Mouse (Mus musculus): ENCODE data around the gene Fam222b. TPM values are rescaled to one million over a fixed set of nuclear protein-coding genes. Genes with fewer than 3 reads are reported as not detected.

Fam222b gene
- polyA plus RNA-seq, 1 experiment: 36.5 TPM

DNA sequence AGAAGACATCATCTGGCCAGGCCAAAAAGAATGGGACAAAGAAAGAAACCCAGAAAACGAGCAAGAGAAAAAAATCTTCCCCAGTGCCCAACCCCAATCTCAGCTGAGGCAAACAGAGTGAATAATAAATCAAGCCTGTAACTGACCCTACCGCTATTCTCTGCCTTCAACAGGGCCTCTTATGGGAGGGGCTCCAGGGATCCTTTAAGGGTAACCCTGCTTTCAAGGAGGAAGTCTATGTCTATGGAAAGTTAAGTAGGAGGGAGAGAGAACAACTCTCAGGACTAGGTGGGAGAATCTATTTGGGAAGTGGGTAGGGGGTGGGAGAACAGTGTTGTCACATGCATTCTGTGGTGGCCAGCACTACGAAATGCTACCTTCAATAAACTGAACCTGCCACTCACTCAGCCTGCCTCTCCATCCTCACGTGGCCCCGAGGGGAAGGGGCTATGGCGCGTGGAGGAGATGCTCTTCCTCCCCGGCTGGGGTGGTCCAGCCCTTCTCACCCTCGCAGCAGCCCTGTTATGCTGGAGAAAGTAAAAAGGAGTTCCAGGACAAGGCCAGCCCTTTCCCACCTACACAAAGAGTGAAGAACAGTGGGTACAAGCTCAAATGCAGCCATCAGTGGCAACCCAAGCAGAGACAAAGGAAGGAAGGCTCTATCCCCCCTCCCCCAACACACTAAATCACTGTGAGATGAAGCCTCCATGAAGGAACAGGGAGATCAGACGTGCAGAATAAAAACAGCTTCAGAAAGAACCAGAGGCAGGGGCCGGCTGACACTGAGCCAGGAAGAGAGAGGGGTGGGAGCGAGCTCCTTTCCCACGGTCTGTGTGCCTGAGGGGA is 111.1 kb downstream of the Fam222b start:
- DNase-seq (ENCODE audit: low read depth): no peak

More for the DNA sequence above, 111.1 kb downstream of the Fam222b start:
- TF ChIP-seq POLR2A (IDR thresholded peaks at IDR 0.05; ENCODE audit: borderline replicate concordance, extremely low read depth, insufficient read depth, insufficient read length, poor library complexity, severe bottlenecking): no peak
- no peak for TF ChIP-seq CTCF (IDR thresholded peaks at IDR 0.05; ENCODE audit: borderline replicate concordance, extremely low read depth, insufficient read depth, insufficient read length)

Other genes with a start within 250 kb of the Fam222b start
- gene Pipox, start 200.6 kb upstream of the Fam222b start, polyA plus RNA-seq (2012; rRNA removed): 10.0 and 19.2 TPM in 2 replicates
- 173 and 174 TPM in 2 replicates for gene Sez6, start 163.9 kb upstream of the Fam222b start, polyA plus RNA-seq (2012; rRNA removed)
- 64.7 and 76.0 TPM in 2 replicates for gene Phf12, start 111.9 kb upstream of the Fam222b start, polyA plus RNA-seq (2012; rRNA removed)
- gene Dhrs13, start 62.4 kb upstream of the Fam222b start, polyA plus RNA-seq (2012; rRNA removed): 30.9 and 38.7 TPM in 2 replicates
- gene Flot2, start 56.7 kb upstream of the Fam222b start, polyA plus RNA-seq (2012; rRNA removed): 111 and 112 TPM in 2 replicates
- gene Eral1, start 14.3 kb upstream of the Fam222b start, polyA plus RNA-seq (2012; rRNA removed): 31.5 and 40.6 TPM in 2 replicates
- 204 and 250 TPM in 2 replicates for gene Traf4, start 70.9 kb downstream of the Fam222b start, polyA plus RNA-seq (2012; rRNA removed)
- 8.1 and 13.8 TPM in 2 replicates for gene Nek8, start 82.0 kb downstream of the Fam222b start, polyA plus RNA-seq (2012; rRNA removed)
- gene Tlcd1, start 82.1 kb downstream of the Fam222b start, polyA plus RNA-seq (2012; rRNA removed): 13.1 and 15.4 TPM in 2 replicates
- 1,462 and 1,587 TPM in 2 replicates for gene Rpl23a, start 88.9 kb downstream of the Fam222b start, polyA plus RNA-seq (2012; rRNA removed)
- gene Rab34, start 93.8 kb downstream of the Fam222b start, polyA plus RNA-seq (2012; rRNA removed): 67.6 and 98.9 TPM in 2 replicates
- gene Proca1, start 98.7 kb downstream of the Fam222b start, polyA plus RNA-seq (2012; rRNA removed): 0.43 and 1.0 TPM in 2 replicates
- 109 and 130 TPM in 2 replicates for gene Sdf2, start 151.1 kb downstream of the Fam222b start, polyA plus RNA-seq (2012; rRNA removed)
- 17.3 and 39.5 TPM in 2 replicates for gene Supt6, start 151.3 kb downstream of the Fam222b start, polyA plus RNA-seq (2012; rRNA removed)
- gene 2610507B11Rik, start 167.1 kb downstream of the Fam222b start, polyA plus RNA-seq (2012; rRNA removed): 60.9 and 71.2 TPM in 2 replicates
- gene BC030499, start 196.2 kb downstream of the Fam222b start, polyA plus RNA-seq (2012; rRNA removed): 0.49 and 0.72 TPM in 2 replicates
- 22.0 and 42.0 TPM in 2 replicates for gene Spag5, start 206.9 kb downstream of the Fam222b start, polyA plus RNA-seq (2012; rRNA removed)
- 126 and 134 TPM in 2 replicates for gene Aldoc, start 228.3 kb downstream of the Fam222b start, polyA plus RNA-seq (2012; rRNA removed)
- gene Pigs, start 233.8 kb downstream of the Fam222b start, polyA plus RNA-seq (2012; rRNA removed): 75.3 and 81.7 TPM in 2 replicates
- gene Unc119, start 248.8 kb downstream of the Fam222b start, polyA plus RNA-seq (2012; rRNA removed): 137 and 174 TPM in 2 replicates